Mouse (Mus musculus): ENCODE data around the gene Gm20509. TPM values are rescaled to one million over a fixed set of nuclear protein-coding genes. Genes with fewer than 3 reads are reported as not detected.

The Gm20509 gene
- total RNA-seq, 2 experiments from 2014 or later, result not detected

- no peak for ATAC-seq (replicated peaks; ENCODE audit: low FRiP score, poor library complexity, severe bottlenecking)
These were observed 60.5 kb downstream of the Gm20509 start for GRCm38 (mm10) chr9:73162571-73163333.

GRCm38 (mm10) chr9:73165631-73166030 is 63.4 kb downstream of the Gm20509 start:
- ATAC-seq (replicated peaks; ENCODE audit: low FRiP score, poor library complexity, severe bottlenecking), result no peak

Other genes starting within 250 kb of the Gm20509 start
- gene Pygo1, start 176.8 kb upstream of the Gm20509 start, total RNA-seq (2015; ENCODE audit: low replicate concordance), result not detected in 2 replicates
- gene Pygo1, start 176.8 kb upstream of the Gm20509 start, total RNA-seq (2017; ENCODE audit: low replicate concordance), result not detected in 2 replicates
- gene Dyx1c1, start 143.7 kb upstream of the Gm20509 start, total RNA-seq (2015; ENCODE audit: low replicate concordance), result not detected in 2 replicates
- gene Dyx1c1, start 143.7 kb upstream of the Gm20509 start, total RNA-seq (2017; ENCODE audit: low replicate concordance), result not detected in 2 replicates
- gene Gm44503, start 143.6 kb upstream of the Gm20509 start, total RNA-seq (2015; ENCODE audit: low replicate concordance), result not detected in 2 replicates
- not detected in 2 replicates for gene Gm44503, start 143.6 kb upstream of the Gm20509 start, total RNA-seq (2017; ENCODE audit: low replicate concordance)
- 2.5 TPM in 1 of 2 replicates, not detected in the other for gene Ccpg1os, start 117.1 kb upstream of the Gm20509 start, total RNA-seq (2015; ENCODE audit: low replicate concordance)
- gene Ccpg1os, start 117.1 kb upstream of the Gm20509 start, total RNA-seq (2017; ENCODE audit: low replicate concordance), result 0.77 TPM in 1 of 2 replicates, not detected in the other
- 13.8 and 30.6 TPM in 2 replicates for gene Ccpg1, start 117.0 kb upstream of the Gm20509 start, total RNA-seq (2015; ENCODE audit: low replicate concordance)
- gene Ccpg1, start 117.0 kb upstream of the Gm20509 start, total RNA-seq (2017; ENCODE audit: low replicate concordance), result 24.9 and 34.5 TPM in 2 replicates
- 6.8 and 14.7 TPM in 2 replicates for gene Pigb, start 62.1 kb upstream of the Gm20509 start, total RNA-seq (2015; ENCODE audit: low replicate concordance)
- gene Pigb, start 62.1 kb upstream of the Gm20509 start, total RNA-seq (2017; ENCODE audit: low replicate concordance), result 0.83 and 1.0 TPM in 2 replicates
- gene Rab27a, start 57.6 kb upstream of the Gm20509 start, total RNA-seq (2015; ENCODE audit: low replicate concordance), result 10.5 and 12.3 TPM in 2 replicates
- gene Rab27a, start 57.6 kb upstream of the Gm20509 start, total RNA-seq (2017; ENCODE audit: low replicate concordance), result 12.2 and 13.2 TPM in 2 replicates
- not detected in 2 replicates for gene Khdc3, start 634 bp upstream of the Gm20509 start, total RNA-seq (2015; ENCODE audit: low replicate concordance)
- gene Khdc3, start 634 bp upstream of the Gm20509 start, total RNA-seq (2017; ENCODE audit: low replicate concordance), result not detected in 2 replicates
- gene Rsl24d1, start 11.0 kb downstream of the Gm20509 start, total RNA-seq (2015; ENCODE audit: low replicate concordance), result 17.3 and 22.6 TPM in 2 replicates
- 24.1 and 42.3 TPM in 2 replicates for gene Rsl24d1, start 11.0 kb downstream of the Gm20509 start, total RNA-seq (2017; ENCODE audit: low replicate concordance)

Data from erythroid progenitor cell, adult 5-6 weeks (primary cell).